Mouse (Mus musculus): Measurements from ENCODE around the gene Grpel1. TPM values are rescaled to one million over a fixed set of nuclear protein-coding genes. Genes with fewer than 3 reads are reported as not detected.
A peak's percentile ranks its signal among the peaks of the same experiment; 100 is the strongest.

Gene Grpel1
- polyA plus RNA-seq, 1 experiment from 2014 or later = 47.0 TPM

DNA sequence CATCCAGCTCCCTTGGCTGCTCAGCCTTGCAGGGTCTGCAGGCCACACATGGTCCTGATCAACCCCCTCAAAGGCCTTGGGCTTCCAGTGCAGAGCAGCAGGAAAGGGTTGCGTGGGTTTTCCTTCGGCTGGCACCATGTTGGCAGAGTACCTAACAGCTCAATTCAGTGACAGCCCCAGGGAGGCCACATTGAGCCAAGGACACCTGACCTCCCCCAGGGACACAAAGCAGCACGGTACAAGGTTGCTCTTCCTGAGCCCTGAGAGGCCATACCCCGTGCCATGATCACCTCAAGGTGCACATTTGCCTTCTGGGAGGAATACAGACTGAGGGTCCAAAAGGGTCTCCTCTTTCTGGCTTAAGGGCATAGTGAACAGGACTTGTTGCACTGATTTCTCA lies 20.2 kb upstream of the Grpel1 start:
- no peak for ATAC-seq
- no peak for DNase-seq (ENCODE audit: low read depth, low spot score)
- peaks cover 7% of the 10 kb centered on the region for H3K27me3 ChIP-seq
- no peak for TF ChIP-seq CTCF (IDR thresholded peaks at IDR 0.05)
- ChIA-PET CTCF (no interaction called here), POLR2A (no interaction called here)
- in situ Hi-C loops (cut with MboI; ENCODE audit: low pct_unique_long_range_greater_than_20kb) = no loop called here

DNA sequence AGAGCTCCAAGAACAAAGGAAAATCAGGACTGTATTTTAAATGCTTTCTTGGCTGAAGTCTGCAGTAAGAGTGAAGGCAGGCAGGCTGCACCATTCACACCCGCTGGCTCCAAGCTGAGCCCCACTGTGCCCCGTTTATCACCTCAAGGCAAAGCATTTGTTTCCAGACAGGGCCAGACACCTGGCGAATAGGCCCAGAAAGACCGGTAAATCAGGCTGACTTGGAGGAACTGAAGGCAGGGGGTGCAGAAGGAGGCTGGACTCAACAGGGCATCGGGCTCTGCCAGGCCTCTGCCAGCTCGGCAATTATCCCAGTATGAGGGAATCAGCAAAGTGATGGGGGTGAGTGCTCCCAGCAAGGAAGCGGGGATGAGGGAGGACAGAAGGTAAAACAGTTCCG lies 19.8 kb upstream of the Grpel1 start:
- ATAC-seq = no peak
- ChIA-PET CTCF (no interaction called here), POLR2A (no interaction called here)
- peaks cover 7% of the 10 kb centered on the region for H3K27me3 ChIP-seq
- no peak for DNase-seq (ENCODE audit: low read depth, low spot score)
- TF ChIP-seq CTCF (IDR thresholded peaks at IDR 0.05) = no peak
- in situ Hi-C loops (cut with MboI; ENCODE audit: low pct_unique_long_range_greater_than_20kb) = no loop called here

DNA sequence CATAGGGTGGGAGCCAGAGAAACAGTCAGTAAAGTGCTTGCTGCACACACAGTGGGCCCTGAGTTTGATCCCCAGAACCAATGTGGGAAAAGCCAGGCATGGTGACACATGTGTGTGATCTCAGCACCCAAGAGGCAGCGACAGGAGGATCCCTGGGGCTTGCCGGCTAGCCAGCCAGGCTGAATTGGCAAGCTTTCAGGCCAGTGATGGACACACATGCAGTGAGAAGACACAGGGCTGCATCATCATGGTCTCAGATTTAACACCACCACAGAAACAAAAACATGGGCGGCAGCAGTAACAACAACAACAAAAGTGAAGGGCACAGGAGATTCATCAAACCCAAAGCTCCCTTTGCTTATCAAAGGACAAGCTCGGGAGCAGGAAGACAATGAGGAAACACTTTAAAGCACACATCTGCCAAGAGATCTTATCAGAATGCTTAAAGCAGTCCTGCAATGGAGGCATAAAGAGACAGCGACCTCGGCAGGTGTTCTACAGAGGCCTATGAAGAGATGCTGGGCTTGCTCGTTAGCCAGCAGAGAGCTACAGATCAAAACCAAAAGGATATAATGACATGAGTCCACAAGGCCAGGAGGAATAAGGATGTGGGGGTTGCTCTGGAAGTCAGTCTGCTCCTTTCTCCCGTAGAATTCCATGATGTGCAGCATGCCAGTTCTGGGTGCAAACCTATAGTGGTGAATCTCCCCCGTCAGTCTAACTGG lies 18.5 kb upstream of the Grpel1 start:
- ATAC-seq = no peak
- in situ Hi-C loops (cut with MboI; ENCODE audit: low pct_unique_long_range_greater_than_20kb) = no loop called here
- POLR2A ChIA-PET = no interaction called here
- DNase-seq (ENCODE audit: low read depth, low spot score) = no peak
- no peak for TF ChIP-seq CTCF (IDR thresholded peaks at IDR 0.05)
- H3K27me3 ChIP-seq = peaks cover 7% of the 10 kb centered on the region
- CTCF ChIA-PET = interaction anchor here (1.9 kb wide), 1 partner anchor 15 kb away, joined by 6 read pairs; no protein-coding TSS in a partner anchor

DNA sequence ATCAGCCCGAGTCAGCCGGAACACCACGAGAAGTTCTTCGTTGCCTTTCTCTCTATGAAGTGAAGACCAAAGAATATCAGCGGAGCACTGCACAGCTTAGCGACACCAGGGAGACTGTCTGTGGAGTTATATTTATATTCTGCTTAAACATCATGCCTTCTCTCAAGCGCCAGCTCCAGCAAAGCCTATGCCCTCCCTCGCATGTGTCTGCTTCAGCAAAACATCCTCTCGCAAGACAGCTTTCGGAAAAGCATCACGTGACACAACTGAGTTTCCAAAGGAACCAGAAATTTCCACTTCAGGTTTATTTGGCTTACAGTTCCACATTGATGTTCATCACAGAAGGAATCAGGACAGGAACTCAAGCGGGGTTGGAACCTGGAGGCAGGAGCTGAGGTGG lies 16.9 kb upstream of the Grpel1 start:
- no peaks in the 10 kb centered on the region for H3K27me3 ChIP-seq
- ATAC-seq (no peak), DNase-seq (ENCODE audit: low read depth, low spot score) (no peak)
- in situ Hi-C loops (cut with MboI; ENCODE audit: low pct_unique_long_range_greater_than_20kb) = no loop called here
- CTCF ChIA-PET = interaction anchor here (1.9 kb wide), 1 partner anchor 13 kb away, joined by 6 read pairs; no protein-coding TSS in a partner anchor
- TF ChIP-seq CTCF (IDR thresholded peaks at IDR 0.05) = no peak
- POLR2A ChIA-PET = no interaction called here

DNA sequence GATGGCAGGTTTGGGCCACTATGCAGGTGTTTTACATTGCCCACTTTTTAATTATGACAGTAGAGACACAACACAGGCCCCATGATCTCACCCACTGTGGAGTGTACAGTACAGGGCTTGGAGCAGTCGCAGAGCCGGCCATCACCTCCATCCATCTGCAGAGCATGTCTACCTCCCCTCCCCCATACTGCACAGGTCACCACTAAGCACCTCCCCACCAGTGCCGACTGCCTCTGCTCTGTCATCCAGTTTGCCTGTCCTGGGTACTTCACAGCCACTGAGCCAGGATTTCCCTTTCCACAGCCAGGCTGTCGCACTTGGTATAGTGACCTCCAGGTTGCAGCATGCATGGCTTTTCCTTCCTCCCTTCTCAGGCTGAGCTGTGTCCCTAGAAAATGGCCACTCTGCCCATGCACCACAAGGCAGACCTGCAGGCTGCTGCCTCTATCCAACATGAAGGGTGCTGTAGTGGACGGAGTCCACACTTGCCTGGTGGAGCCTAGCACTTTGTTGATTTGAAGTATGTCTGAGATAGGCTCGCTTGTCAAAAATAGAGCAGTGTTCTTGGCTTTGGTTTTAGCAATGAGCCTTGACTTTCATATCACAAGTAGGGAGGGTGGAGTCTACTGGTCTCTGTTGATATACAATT lies 15.0 kb upstream of the Grpel1 start:
- in situ Hi-C loops (cut with MboI; ENCODE audit: low pct_unique_long_range_greater_than_20kb) = no loop called here
- CTCF ChIA-PET = no interaction called here
- DNase-seq (ENCODE audit: low read depth, low spot score) (no peak), ATAC-seq (no peak)
- H3K27me3 ChIP-seq = no peaks in the 10 kb centered on the region
- no peak for TF ChIP-seq CTCF (IDR thresholded peaks at IDR 0.05)
- POLR2A ChIA-PET = no interaction called here

DNA sequence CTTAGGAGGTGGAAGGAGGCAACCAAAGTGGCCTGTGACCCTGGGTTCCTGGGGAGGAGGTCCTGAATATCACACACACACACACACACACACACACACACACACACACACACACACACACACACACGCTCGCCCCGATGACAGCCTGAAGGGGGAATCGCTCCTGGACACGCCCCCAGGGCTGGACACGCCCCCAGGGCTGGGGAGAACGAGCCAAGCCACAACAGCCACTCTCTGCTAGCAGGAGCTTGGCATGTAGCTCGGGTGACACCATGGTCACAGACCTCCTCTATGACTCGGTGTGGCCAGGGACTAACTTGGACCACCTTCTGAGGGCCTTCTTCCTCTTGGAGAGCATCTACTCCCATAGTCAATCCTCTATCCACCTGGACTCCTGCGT lies 13.7 kb upstream of the Grpel1 start:
- ChIA-PET POLR2A (no interaction called here), CTCF (no interaction called here)
- H3K27me3 ChIP-seq = no peaks in the 10 kb centered on the region
- DNase-seq (ENCODE audit: low read depth, low spot score) (no peak), ATAC-seq (no peak)
- TF ChIP-seq CTCF (IDR thresholded peaks at IDR 0.05) = no peak
- in situ Hi-C loops (cut with MboI; ENCODE audit: low pct_unique_long_range_greater_than_20kb) = no loop called here

DNA sequence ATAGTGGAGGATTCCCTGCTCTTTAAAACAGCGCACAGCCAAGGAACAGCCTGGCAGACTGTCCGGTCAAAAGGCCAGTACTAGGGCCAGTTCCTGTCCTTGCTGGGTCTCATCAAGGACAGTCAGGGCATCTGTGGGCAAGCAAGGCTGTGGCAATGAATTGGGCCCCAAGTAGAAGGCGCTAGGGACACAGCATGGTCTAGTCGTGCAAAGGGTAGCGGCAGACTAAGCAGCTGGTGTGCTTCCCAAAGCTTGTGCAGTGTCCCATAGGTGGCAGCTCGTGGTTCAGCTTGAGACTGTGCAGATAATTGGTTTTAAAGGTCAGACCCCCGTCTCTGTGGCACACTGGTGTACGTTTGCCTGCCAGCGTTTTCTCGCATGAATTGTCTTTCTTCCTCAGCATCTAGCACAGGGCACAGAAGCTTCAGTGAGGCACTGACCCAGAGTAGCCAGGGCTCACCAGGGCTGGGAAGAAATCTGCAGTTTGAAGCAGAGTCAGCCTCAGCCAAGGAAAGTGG lies 12.9 kb upstream of the Grpel1 start:
- POLR2A ChIA-PET = no interaction called here
- no peaks in the 10 kb centered on the region for H3K27me3 ChIP-seq
- no peak for TF ChIP-seq CTCF (IDR thresholded peaks at IDR 0.05)
- ATAC-seq = no peak
- in situ Hi-C loops (cut with MboI; ENCODE audit: low pct_unique_long_range_greater_than_20kb) = no loop called here
- DNase-seq (ENCODE audit: low read depth, low spot score) = no peak
- CTCF ChIA-PET = no interaction called here

DNA sequence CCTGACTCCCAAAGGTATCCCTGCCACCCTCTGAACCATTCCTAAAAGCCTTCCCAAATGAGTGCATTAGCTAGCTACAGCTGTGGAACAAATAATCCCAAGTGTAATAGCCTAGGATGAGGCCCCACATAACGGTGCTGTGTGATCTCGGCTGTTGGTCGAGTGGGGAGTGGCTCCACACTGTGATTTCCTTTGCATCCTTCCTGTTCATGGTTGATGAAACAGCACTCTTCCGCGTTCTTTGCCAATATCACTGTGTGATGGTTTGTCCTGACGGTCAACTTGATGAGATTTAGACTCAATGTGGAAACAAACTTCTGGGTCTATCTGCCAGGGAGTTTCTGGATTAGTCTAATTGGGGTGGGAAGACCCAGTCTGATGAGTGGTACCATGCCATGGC lies 12.0 kb upstream of the Grpel1 start:
- no peaks in the 10 kb centered on the region for H3K27me3 ChIP-seq
- DNase-seq (ENCODE audit: low read depth, low spot score) (no peak), ATAC-seq (no peak)
- CTCF ChIA-PET = no interaction called here
- POLR2A ChIA-PET = no interaction called here
- TF ChIP-seq CTCF (IDR thresholded peaks at IDR 0.05) = no peak
- in situ Hi-C loops (cut with MboI; ENCODE audit: low pct_unique_long_range_greater_than_20kb) = no loop called here

DNA sequence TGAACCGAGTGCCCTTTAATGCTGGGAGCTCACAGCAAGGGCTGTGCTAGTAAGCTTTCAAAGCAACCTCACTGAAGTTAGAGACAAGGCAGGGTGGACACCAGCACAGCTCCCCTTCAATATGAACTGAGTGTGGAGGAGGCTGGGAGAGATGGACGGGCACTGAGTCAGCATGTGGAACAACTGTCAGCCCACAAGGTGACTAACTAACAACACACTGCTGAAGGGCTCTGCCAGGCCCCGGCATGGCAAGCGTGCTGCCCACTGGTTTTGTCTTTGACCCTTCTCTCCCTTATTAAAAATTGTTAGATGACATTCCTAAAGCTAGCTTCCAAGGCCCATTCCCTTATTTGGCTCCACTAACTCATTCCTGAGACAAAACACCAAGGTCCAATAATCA lies 7.1 kb upstream of the Grpel1 start:
- ChIA-PET CTCF (interaction anchor here (1.4 to 2.2 kb wide), 2 partner anchors 25 to 32 kb away, joined by 3 to 9 read pairs; no protein-coding TSS in a partner anchor), POLR2A (no interaction called here)
- ATAC-seq (peak; percentile 55), DNase-seq (ENCODE audit: low read depth, low spot score) (no peak)
- in situ Hi-C loops (cut with MboI; ENCODE audit: low pct_unique_long_range_greater_than_20kb) = no loop called here
- H3K27me3 ChIP-seq = no peaks in the 10 kb centered on the region
- no peak for TF ChIP-seq CTCF (IDR thresholded peaks at IDR 0.05)

DNA sequence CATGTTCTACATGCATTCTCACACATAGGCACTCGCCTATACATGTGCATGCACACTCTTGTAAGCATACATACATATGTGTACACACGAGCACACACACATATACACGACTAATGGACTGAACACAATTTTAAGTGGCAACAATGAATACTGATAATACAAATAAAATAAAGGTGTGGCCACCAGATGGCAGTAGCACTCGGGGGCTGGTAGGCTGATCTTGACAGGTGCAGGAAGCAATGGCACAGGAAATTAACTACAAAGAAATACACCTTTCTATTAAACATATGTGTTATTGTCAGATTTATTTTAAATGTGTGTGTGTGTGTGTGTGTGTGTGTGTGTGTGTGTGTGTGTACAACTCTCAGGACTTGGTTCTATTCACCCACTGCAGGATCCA lies 5.9 kb upstream of the Grpel1 start:
- no peaks in the 10 kb centered on the region for H3K27me3 ChIP-seq
- TF ChIP-seq CTCF (IDR thresholded peaks at IDR 0.05) = peak; percentile 78
- ATAC-seq (no peak), DNase-seq (ENCODE audit: low read depth, low spot score) (no peak)
- ChIA-PET POLR2A (no interaction called here), CTCF (no interaction called here)
- in situ Hi-C loops (cut with MboI; ENCODE audit: low pct_unique_long_range_greater_than_20kb) = no loop called here

DNA sequence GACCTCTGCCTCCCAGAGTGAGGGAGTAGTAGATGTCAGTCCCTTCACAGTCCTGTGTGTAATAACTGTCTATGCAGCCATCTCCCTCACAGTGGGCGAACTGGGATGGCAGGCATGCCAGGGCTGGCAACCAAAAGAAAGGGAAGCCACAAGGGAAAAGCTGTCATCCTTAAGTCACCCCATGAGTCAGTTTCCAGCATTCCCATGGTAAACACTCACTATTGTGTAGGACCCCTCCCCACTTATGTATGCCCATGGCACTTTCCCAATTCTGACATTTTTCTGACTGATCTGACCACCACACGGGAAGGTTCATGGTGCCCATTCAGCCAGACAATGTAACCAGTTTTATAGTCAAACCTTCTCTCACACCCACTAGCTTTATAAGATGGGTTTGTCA lies 4.1 kb upstream of the Grpel1 start:
- ChIA-PET POLR2A (no interaction called here), CTCF (interaction anchor here (0.7 to 7.3 kb wide), 5 partner anchors 13 to 507 kb away, joined by 3 to 114 read pairs (median 6); partner anchors contain the start of genes Ccdc96, Sorcs2 and Tada2b)
- in situ Hi-C loops (cut with MboI; ENCODE audit: low pct_unique_long_range_greater_than_20kb) = no loop called here
- no peak for TF ChIP-seq CTCF (IDR thresholded peaks at IDR 0.05)
- H3K27me3 ChIP-seq = no peaks in the 10 kb centered on the region
- DNase-seq (ENCODE audit: low read depth, low spot score) = peak; percentile 81
- no peak for ATAC-seq

Measured in Patski (cell line).